Mouse (Mus musculus): ENCODE measurements around the gene Gls2. TPM values are rescaled to one million over a fixed set of nuclear protein-coding genes. Genes with fewer than 3 reads are reported as not detected.

Gene Gls2
- polyA plus RNA-seq, 1 experiment = 1.1 TPM

DNA sequence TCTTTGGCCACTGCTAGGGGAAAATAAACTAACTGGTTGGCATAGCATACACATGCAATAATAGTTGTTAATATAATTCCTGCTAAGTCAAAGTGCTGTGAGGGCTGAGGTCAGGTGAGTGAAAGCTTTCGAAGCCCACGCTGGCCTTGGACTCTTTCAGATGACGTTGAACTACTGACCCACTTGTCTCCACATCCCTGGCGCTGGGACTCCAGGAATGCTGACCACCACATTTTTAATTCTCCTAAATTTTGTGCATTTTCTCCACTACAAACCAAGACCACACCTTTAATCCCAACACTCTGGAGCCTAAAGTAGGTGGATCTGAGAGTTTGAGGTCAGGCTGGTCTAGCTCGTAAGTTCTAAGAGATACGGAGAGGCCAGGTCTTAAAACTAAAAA, 1.1 kb upstream of the Gls2 start:
- TF ChIP-seq CTCF (IDR thresholded peaks at IDR 0.05; ENCODE audit: borderline replicate concordance, insufficient read depth, low read length) (no peak), POLR2A (IDR thresholded peaks at IDR 0.05; ENCODE audit: low read depth, low read length) (no peak)

DNA sequence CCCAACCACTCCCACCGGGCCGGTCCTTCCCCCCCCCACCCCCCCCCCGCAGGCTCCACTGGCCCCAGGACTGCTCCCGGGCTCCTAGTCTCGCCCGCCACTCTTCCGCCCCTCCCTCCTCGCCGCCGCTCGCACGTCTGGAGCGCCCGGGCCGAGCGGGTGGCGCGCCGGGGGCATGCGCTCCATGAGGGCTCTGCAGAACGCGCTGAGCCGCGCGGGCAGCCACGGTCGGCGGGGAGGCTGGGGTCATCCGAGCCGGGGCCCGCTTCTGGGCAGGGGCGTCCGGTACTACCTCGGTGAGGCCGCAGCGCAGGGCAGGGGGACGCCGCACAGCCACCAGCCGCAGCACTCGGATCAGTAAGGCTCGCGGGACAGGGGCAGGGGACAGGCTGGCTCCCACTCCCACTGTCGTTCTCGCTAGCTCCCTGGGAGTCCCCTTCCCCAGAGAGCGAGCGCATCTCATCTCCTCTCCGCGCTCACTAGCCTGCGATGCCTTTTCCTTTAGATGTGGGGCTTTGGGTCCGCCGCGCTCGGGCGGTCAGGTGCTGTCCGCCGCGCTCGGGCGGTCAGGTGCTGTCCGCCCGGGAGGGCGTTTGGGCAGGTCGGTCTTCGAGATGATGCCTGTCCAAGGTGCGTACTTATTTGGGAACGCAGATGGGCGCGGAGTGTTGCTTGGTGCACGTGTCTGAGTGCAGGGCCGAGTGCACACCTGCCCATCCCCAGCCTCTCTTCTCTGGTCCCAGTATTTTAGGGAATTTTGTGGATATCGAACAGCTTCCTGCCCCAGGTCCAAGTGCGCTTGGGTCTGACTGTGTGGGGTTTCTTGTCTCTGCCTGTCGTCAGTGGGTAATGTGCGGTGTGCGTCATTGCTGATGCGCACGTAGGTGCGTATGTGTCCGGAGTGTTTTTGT, 549 bp downstream of the Gls2 start:
- no peak for TF ChIP-seq CTCF (IDR thresholded peaks at IDR 0.05; ENCODE audit: borderline replicate concordance, insufficient read depth, low read length)
- no peak for TF ChIP-seq POLR2A (IDR thresholded peaks at IDR 0.05; ENCODE audit: low read depth, low read length)
- no peaks in the 10 kb centered on the region for H3K4me1 ChIP-seq (ENCODE audit: control insufficient read depth, insufficient read depth, low read length)
- H3K27ac ChIP-seq (ENCODE audit: insufficient read depth, low read length) = no peak overlapping the region
- peak overlapping the region; percentile 62 for H3K4me3 ChIP-seq (ENCODE audit: insufficient read depth, low read length)

More for the DNA sequence above, 1.1 kb upstream of the Gls2 start:
- H3K4me1 ChIP-seq (ENCODE audit: control insufficient read depth, insufficient read depth, low read length) = no peaks in the 10 kb centered on the region
- no peak overlapping the region for H3K4me3 ChIP-seq (ENCODE audit: insufficient read depth, low read length)
- H3K27ac ChIP-seq (ENCODE audit: insufficient read depth, low read length) = no peak overlapping the region

DNA sequence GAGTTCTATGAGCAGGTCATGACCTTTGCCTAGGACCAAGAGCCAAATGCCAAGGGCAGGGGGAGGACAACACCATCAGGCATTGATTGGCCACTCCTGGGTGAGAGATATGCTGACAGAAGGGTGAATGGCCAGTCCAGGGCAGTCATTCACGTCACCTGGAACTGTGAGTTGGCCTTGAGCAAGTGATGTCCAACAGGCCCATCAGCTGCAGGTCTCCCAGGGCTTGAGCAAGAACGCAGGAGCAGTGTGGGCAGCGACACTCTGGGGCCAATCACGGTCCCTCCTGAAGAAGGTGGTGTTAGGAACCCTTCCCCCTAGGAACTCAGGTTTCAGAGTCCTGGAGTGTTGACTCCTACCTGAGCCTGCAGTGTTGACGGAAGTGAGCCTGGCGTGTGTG, 7.6 kb downstream of the Gls2 start:
- Histone ChIP-seq H3K4me1 (ENCODE audit: control insufficient read depth, insufficient read depth, low read length) (no peaks in the 10 kb centered on the region), H3K4me3 (ENCODE audit: insufficient read depth, low read length) (no peak overlapping the region), H3K27ac (ENCODE audit: insufficient read depth, low read length) (no peak overlapping the region)
- no peak for TF ChIP-seq POLR2A (IDR thresholded peaks at IDR 0.05; ENCODE audit: low read depth, low read length)
- TF ChIP-seq CTCF (IDR thresholded peaks at IDR 0.05; ENCODE audit: borderline replicate concordance, insufficient read depth, low read length) = no peak

DNA sequence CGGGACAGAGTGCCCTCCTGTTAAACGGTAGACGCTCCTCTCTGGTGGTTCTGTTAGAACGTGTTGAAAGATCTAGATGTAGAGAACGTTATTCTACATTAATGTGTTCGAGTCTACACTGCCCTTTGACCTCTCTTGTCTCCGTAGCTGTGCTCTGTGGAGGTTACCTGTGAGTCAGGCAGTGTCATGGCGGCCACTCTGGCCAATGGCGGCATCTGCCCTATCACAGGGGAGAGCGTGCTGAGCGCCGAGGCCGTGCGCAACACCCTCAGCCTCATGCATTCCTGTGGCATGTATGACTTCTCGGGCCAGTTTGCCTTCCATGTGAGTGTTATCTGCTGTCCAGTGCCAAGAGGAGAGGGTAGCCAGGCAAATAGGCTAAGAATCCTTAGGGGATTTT, 10.7 kb downstream of the Gls2 start:
- H3K27ac ChIP-seq (ENCODE audit: insufficient read depth, low read length) = no peak overlapping the region
- no peak overlapping the region for H3K4me3 ChIP-seq (ENCODE audit: insufficient read depth, low read length)
- H3K4me1 ChIP-seq (ENCODE audit: control insufficient read depth, insufficient read depth, low read length) = 0 out of 2 replicates have a peak, but pooled peaks cover 4% of the 10 kb centered on the region
- TF ChIP-seq CTCF (IDR thresholded peaks at IDR 0.05; ENCODE audit: borderline replicate concordance, insufficient read depth, low read length) (no peak), POLR2A (IDR thresholded peaks at IDR 0.05; ENCODE audit: low read depth, low read length) (no peak)

DNA sequence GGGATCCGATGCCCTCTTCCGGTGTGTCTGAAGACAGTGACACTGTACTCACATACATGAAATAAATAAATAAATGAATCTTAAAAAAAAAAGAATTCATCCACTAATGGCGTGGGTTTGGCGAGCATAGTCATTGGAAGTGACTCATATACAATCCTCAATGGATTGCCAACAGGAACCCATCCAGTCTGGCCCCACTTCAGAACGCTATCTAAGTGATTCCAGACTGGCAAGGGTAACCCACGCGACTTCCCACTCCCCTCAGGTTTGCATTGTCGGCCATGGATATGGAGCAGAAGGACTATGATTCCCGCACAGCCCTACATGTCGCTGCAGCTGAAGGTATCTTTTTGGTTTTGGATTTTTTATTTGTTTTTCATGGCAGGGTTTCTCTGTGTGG, 14.1 kb downstream of the Gls2 start:
- TF ChIP-seq CTCF (IDR thresholded peaks at IDR 0.05; ENCODE audit: borderline replicate concordance, insufficient read depth, low read length) = no peak
- TF ChIP-seq POLR2A (IDR thresholded peaks at IDR 0.05; ENCODE audit: low read depth, low read length) = no peak
- Histone ChIP-seq H3K27ac (ENCODE audit: insufficient read depth, low read length) (no peak overlapping the region), H3K4me3 (ENCODE audit: insufficient read depth, low read length) (no peak overlapping the region), H3K4me1 (ENCODE audit: control insufficient read depth, insufficient read depth, low read length) (0 out of 2 replicates have a peak, but pooled peaks cover 4% of the 10 kb centered on the region)

DNA sequence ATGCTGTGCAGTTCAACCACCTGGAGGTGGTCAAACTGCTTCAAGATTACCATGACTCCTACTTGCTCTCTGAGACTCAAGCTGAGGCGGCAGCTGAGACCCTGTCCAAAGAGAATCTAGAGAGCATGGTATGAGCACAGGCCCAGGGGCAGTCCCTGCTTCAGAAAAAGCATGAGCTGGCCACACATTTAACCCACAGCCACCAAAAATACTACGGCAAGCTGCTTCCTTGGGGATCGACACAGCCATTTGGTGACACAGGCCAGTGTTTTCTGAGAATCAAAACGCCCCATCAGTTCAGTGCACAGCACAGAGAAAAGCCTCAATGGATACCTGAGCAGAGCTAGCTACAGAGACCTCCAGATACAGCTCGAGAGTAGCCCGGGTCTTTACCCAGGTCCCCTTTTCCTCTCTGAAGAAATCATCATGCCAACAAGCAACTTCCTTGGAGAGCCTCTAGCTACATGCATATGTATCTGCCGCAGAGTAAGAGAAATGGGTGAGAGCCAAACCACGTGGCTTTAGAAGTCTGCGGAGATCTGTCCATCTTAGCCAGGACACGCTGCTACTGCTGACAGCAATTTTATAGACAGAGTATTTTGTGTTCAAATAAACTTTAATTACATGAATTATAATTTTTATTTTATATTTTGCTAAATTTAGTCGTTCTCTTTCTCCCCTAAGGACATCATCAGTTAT, 15.2 kb downstream of the Gls2 start:
- TF ChIP-seq POLR2A (IDR thresholded peaks at IDR 0.05; ENCODE audit: low read depth, low read length) = no peak
- TF ChIP-seq CTCF (IDR thresholded peaks at IDR 0.05; ENCODE audit: borderline replicate concordance, insufficient read depth, low read length) = no peak
- no peak overlapping the region for H3K27ac ChIP-seq (ENCODE audit: insufficient read depth, low read length)
- no peak overlapping the region for H3K4me3 ChIP-seq (ENCODE audit: insufficient read depth, low read length)
- H3K4me1 ChIP-seq (ENCODE audit: control insufficient read depth, insufficient read depth, low read length) = 0 out of 2 replicates have a peak, but pooled peaks cover 4% of the 10 kb centered on the region

- Histone ChIP-seq H3K4me3 (ENCODE audit: insufficient read depth, low read length) (no peak overlapping the region), H3K27ac (ENCODE audit: insufficient read depth, low read length) (no peak overlapping the region), H3K4me1 (ENCODE audit: control insufficient read depth, insufficient read depth, low read length) (0 out of 2 replicates have a peak, but pooled peaks cover 4% of the 10 kb centered on the region)
- no peak for TF ChIP-seq CTCF (IDR thresholded peaks at IDR 0.05; ENCODE audit: borderline replicate concordance, insufficient read depth, low read length)
Observed at GRCm38 (mm10) chr10:128210131-128210530, 15.9 kb downstream of the Gls2 start.

DNA sequence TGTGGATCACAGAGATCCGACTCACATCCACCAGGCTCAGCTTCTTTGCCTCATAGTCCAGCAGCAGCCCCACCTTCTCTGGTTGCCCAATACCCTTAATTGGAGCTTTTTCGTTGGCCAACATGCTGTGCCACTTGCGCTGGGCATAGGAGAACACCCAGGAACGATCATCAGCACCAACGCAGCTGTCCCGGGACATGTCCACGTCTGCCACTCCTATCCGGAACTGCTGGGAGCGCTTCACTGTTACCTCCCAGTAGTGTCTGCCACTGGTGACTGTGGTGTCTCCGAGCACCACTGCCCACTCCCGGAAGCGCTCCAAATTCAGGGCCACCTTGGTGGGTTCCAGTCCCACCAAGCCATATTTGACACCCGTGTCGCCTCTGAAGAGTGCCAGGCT, 16.7 kb downstream of the Gls2 start:
- peak; percentile 31; the same call in 1 of the 2 replicates for TF ChIP-seq POLR2A (IDR thresholded peaks at IDR 0.05; ENCODE audit: low read depth, low read length)
- TF ChIP-seq CTCF (IDR thresholded peaks at IDR 0.05; ENCODE audit: borderline replicate concordance, insufficient read depth, low read length) = no peak
- Histone ChIP-seq H3K27ac (ENCODE audit: insufficient read depth, low read length) (no peak overlapping the region), H3K4me3 (ENCODE audit: insufficient read depth, low read length) (peak overlapping the region; percentile 86), H3K4me1 (ENCODE audit: control insufficient read depth, insufficient read depth, low read length) (0 out of 2 replicates have a peak, but pooled peaks cover 4% of the 10 kb centered on the region)

- TF ChIP-seq CTCF (IDR thresholded peaks at IDR 0.05; ENCODE audit: borderline replicate concordance, insufficient read depth, low read length) (no peak), POLR2A (IDR thresholded peaks at IDR 0.05; ENCODE audit: low read depth, low read length) (peak; percentile 92)
- Histone ChIP-seq H3K4me3 (ENCODE audit: insufficient read depth, low read length) (peak within 1 kb of the TSS; percentile 86), H3K4me1 (ENCODE audit: control insufficient read depth, insufficient read depth, low read length) (0 out of 2 replicates have a peak, but pooled peaks cover 4% of the 10 kb centered on the region), H3K27ac (ENCODE audit: insufficient read depth, low read length) (no peak within 1 kb of the TSS)
Observed at GRCm38 (mm10) chr10:128211390-128212108, 17.3 kb downstream of the Gls2 start, which contains the start of gene Spryd4. Spryd4 (minus strand) TSS chr10:128211807.
